Mouse (Mus musculus): Measurements from ENCODE around the gene Rnf130.

Gene Rnf130

GRCm38 (mm10) chr11:50134136-50134859, 109.2 kb downstream of the Rnf130 start:
- no peak for DNase-seq (ENCODE audit: low read depth, low spot score)

- DNase-seq (ENCODE audit: low read depth, low spot score): no peak
Observed at GRCm38 (mm10) chr11:50138206-50138822, 113.2 kb downstream of the Rnf130 start.

- DNase-seq (ENCODE audit: low read depth, low spot score): no peak
Observed at GRCm38 (mm10) chr11:50139571-50139970, 114.4 kb downstream of the Rnf130 start.

- no peak for DNase-seq (ENCODE audit: low read depth, low spot score)
Observed at GRCm38 (mm10) chr11:50145529-50145928, 120.4 kb downstream of the Rnf130 start.

GRCm38 (mm10) chr11:50146121-50146520, 121.0 kb downstream of the Rnf130 start:
- DNase-seq (ENCODE audit: low read depth, low spot score): no peak

- no peak for DNase-seq (ENCODE audit: low read depth, low spot score)
Observed at GRCm38 (mm10) chr11:50147267-50147957, 122.3 kb downstream of the Rnf130 start.

- no peak for DNase-seq (ENCODE audit: low read depth, low spot score)
Observed at GRCm38 (mm10) chr11:50147958-50148476, 122.9 kb downstream of the Rnf130 start.

- no peak for DNase-seq (ENCODE audit: low read depth, low spot score)
Observed at GRCm38 (mm10) chr11:50149200-50149599, 124.1 kb downstream of the Rnf130 start.

GRCm38 (mm10) chr11:50149603-50150150, 124.5 kb downstream of the Rnf130 start:
- DNase-seq (ENCODE audit: low read depth, low spot score): no peak

- DNase-seq (ENCODE audit: low read depth, low spot score): no peak
Observed at GRCm38 (mm10) chr11:50151374-50151773, 126.2 kb downstream of the Rnf130 start.

GRCm38 (mm10) chr11:50154166-50154565, 129.0 kb downstream of the Rnf130 start:
- DNase-seq (ENCODE audit: low read depth, low spot score): no peak

Measured in retina, postnatal 7 days (tissue).